Mouse (Mus musculus): ENCODE results near the gene Pdxdc1. TPM values are rescaled to one million over a fixed set of nuclear protein-coding genes. Genes with fewer than 3 reads are reported as not detected.

Pdxdc1 gene
- total and polyA plus RNA-seq, 3 experiments = 36.0 to 64.2 TPM; not detected in 1

DNA sequence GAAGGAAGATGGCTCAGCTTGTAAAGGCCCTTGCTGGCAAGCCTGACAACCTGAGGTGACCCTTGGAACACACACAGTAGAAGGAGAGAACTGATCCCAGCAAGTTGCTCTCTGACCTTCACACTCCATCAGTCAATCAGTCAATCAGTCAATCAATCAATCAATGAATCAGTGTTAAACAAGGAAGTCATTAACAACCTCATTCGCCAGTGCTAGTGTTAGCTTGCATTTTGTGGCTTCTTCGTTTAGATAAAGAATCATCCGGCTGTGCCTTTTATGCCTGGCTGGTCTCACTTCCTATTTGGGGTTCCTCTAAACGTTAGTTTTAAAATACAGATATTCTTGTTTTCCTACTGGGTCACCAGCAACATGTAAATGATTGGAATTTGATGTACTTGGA, 41.2 kb upstream of the Pdxdc1 start:
- H3K4me1 ChIP-seq (ENCODE audit: control insufficient read depth in 1 of 2, insufficient read depth in 2 of 2, low read length in 2 of 2) = peaks cover 0 to 2% of the 10 kb centered on the region in 2 experiments; a peak in 1 of 4 replicates
- H3K4me3 ChIP-seq (ENCODE audit: control insufficient read depth in 1 of 2, insufficient read depth in 1 of 2, low read depth in 2 of 2, low read length in 2 of 2) = no peak overlapping the region
- no peaks in the 10 kb centered on the region for H3K9me3 ChIP-seq (replicated peaks; ENCODE audit: insufficient read depth, low read length)
- H3K27ac ChIP-seq (ENCODE audit: control insufficient read depth, low read depth, low read length) = no peak overlapping the region
- no peaks in the 10 kb centered on the region for H3K27me3 ChIP-seq (ENCODE audit: control insufficient read depth in 1 of 2, insufficient read depth in 2 of 2, low read length in 2 of 2)
- DNase-seq (ENCODE audit: low read depth, low spot score) = peak; percentile 73
- H3K36me3 ChIP-seq (ENCODE audit: control insufficient read depth in 1 of 2, insufficient read depth in 2 of 2, low read length in 2 of 2) = peaks cover 0 to 4% of the 10 kb centered on the region in 2 experiments; a peak in 2 of 4 replicates
- H3K79me2 ChIP-seq (ENCODE audit: control insufficient read depth, insufficient read depth, low read length, poor library complexity) = no peaks in the 10 kb centered on the region
- TF ChIP-seq MAFK (IDR thresholded peaks at IDR 0.05; ENCODE audit: borderline replicate concordance, low read depth, low read length) (no peak), ETS1 (IDR thresholded peaks at IDR 0.05; ENCODE audit: low read depth, low read length) (peak; percentile 27; the same call in 1 of the 2 replicates), RCOR1 (IDR thresholded peaks at IDR 0.05; ENCODE audit: low read depth, low read length) (peak; percentile 96), EP300 (IDR thresholded peaks at IDR 0.05; ENCODE audit: low read depth in 1 of 2, low read length in 2 of 2) (peak; percentile 73 to 84), GATA1 (IDR thresholded peaks at IDR 0.05; ENCODE audit: low read depth, low read length) (peak; percentile 67; the same call in 1 of the 2 replicates)
- no peak overlapping the region for H3K9ac ChIP-seq (ENCODE audit: control insufficient read depth, low read depth, low read length, poor library complexity, severe bottlenecking)

GRCm38 (mm10) chr16:13940847-13941395, 38.0 kb upstream of the Pdxdc1 start:
- TF ChIP-seq MEF2A (IDR thresholded peaks at IDR 0.05; ENCODE audit: extremely low read depth, insufficient replicate concordance, low read depth, low read length, poor library complexity, severe bottlenecking) (no peak), MYB (IDR thresholded peaks at IDR 0.05; ENCODE audit: low read depth, low read length) (no peak), ZMIZ1 (IDR thresholded peaks at IDR 0.05; ENCODE audit: low read depth, low read length) (no peak), ZNF384 (IDR thresholded peaks at IDR 0.05; ENCODE audit: low read depth, low read length) (no peak), NRF1 (IDR thresholded peaks at IDR 0.05; ENCODE audit: insufficient read depth, low read depth, low read length, poor library complexity, severe bottlenecking) (no peak), CTCF (IDR thresholded peaks at IDR 0.05 in 2 of 3, conservative IDR thresholded peaks at IDR 0.05 in 1 of 3; ENCODE audit: control insufficient read depth in 1 of 3, insufficient read depth in 1 of 3, low read depth in 2 of 3, low read length in 3 of 3, poor library complexity in 1 of 3, severe bottlenecking in 1 of 3) (no peak), TBP (IDR thresholded peaks at IDR 0.05; ENCODE audit: low read depth, low read length) (no peak), POLR2A (IDR thresholded peaks at IDR 0.05; ENCODE audit: control insufficient read depth in 1 of 2, insufficient read depth in 1 of 2, low read depth in 1 of 2, low read length in 2 of 2, poor library complexity in 1 of 2) (no peak), MXI1 (IDR thresholded peaks at IDR 0.05; ENCODE audit: low read depth, low read length) (no peak)
- H3K4me1 ChIP-seq (ENCODE audit: control insufficient read depth in 1 of 2, insufficient read depth in 2 of 2, low read length in 2 of 2) = peaks cover 0 to 2% of the 10 kb centered on the region in 2 experiments; a peak in 1 of 4 replicates
- H3K79me2 ChIP-seq (ENCODE audit: control insufficient read depth, insufficient read depth, low read length, poor library complexity) = no peaks in the 10 kb centered on the region
- H3K27me3 ChIP-seq (ENCODE audit: control insufficient read depth in 1 of 2, insufficient read depth in 2 of 2, low read length in 2 of 2) = no peaks in the 10 kb centered on the region
- no peak overlapping the region for H3K4me3 ChIP-seq (ENCODE audit: control insufficient read depth in 1 of 2, insufficient read depth in 1 of 2, low read depth in 2 of 2, low read length in 2 of 2)
- peaks cover 0 to 4% of the 10 kb centered on the region in 2 experiments; a peak in 2 of 4 replicates for H3K36me3 ChIP-seq (ENCODE audit: control insufficient read depth in 1 of 2, insufficient read depth in 2 of 2, low read length in 2 of 2)
- DNase-seq (ENCODE audit: low read depth, low spot score) = no peak
- no peak overlapping the region for H3K27ac ChIP-seq (ENCODE audit: control insufficient read depth, low read depth, low read length)
- H3K9ac ChIP-seq (ENCODE audit: control insufficient read depth, low read depth, low read length, poor library complexity, severe bottlenecking) = no peak overlapping the region
- H3K9me3 ChIP-seq (replicated peaks; ENCODE audit: insufficient read depth, low read length) = no peaks in the 10 kb centered on the region

Data from MEL (cell line).